Mouse (Mus musculus) G1E (cell line): ENCODE results near the gene Pard3. TPM values are rescaled to one million over a fixed set of nuclear protein-coding genes. Genes with fewer than 3 reads are reported as not detected.

Source experiments
- ATAC-seq: 2 replicates; pipeline ENCODE4 v1.8.0; 2016; ENCODE audit warnings: mild to moderate bottlenecking; ENCODE audit not compliant: insufficient number of reproducible peaks, poor library complexity, low FRiP score, severe bottlenecking; ENCODE audit errors: extremely low read depth
- DNase-seq: peaks from one replicate; pipeline ENCODE4 v3.0.0; 2012; ENCODE audit warnings: low spot score
- H3K27me3 ChIP-seq: 2 replicates; pipeline ENCODE4 v1.6.1; 2012; ENCODE audit warnings: mild to moderate bottlenecking, low read length, inconsistent platforms; ENCODE audit not compliant: insufficient read depth
- H3K36me3 ChIP-seq: replicated peaks from 2 replicates; pipeline ENCODE3; 2012; ENCODE audit warnings: mild to moderate bottlenecking, inconsistent platforms
- H3K4me1 ChIP-seq: 2 replicates; pipeline ENCODE4 v1.6.1; 2012; ENCODE audit warnings: low read depth, low read length, inconsistent platforms, mixed read lengths; ENCODE audit not compliant: insufficient read depth
- H3K4me3 ChIP-seq: 2 replicates; pipeline ENCODE4 v1.5.1; 2012; ENCODE audit warnings: low read depth, mild to moderate bottlenecking, inconsistent platforms, low read length, moderate library complexity, mixed read lengths
- H3K9me3 ChIP-seq: replicated peaks from 2 replicates; pipeline ENCODE4 v1.6.1; 2012; ENCODE audit warnings: inconsistent platforms
- CTCF ChIP-seq: IDR thresholded peaks from 2 replicates; pipeline ENCODE4 v1.5.1; 2012; ENCODE audit warnings: low read depth, low read length, inconsistent platforms, mixed read lengths
- GATA1 ChIP-seq: IDR thresholded peaks from 2 replicates; pipeline ENCODE4 v1.6.1; 2012; ENCODE audit warnings: borderline replicate concordance, low read length, inconsistent platforms, mixed read lengths
- GATA2 ChIP-seq: IDR thresholded peaks from 2 replicates; pipeline ENCODE4 v1.6.1; 2012; ENCODE audit warnings: low read depth, low read length, inconsistent platforms, borderline replicate concordance
- POLR2AphosphoS5 ChIP-seq: IDR thresholded peaks from 2 replicates; pipeline ENCODE4 v1.6.1; 2012; ENCODE audit warnings: low read depth, low read length, inconsistent platforms; ENCODE audit not compliant: insufficient replicate concordance
- TAL1 ChIP-seq: conservative IDR thresholded peaks from 2 replicates; pipeline ENCODE4 v1.6.1; 2012; ENCODE audit warnings: low read depth, low read length, inconsistent platforms, mixed read lengths
- polyA plus RNA-seq: library from polyadenylated mRNA; stranded (reverse); fragments of >175 nt; gene quantifications from 2 replicates; pipeline ENCODE4 v1.2.3, GENCODE M21; 2012
- total RNA-seq, 2 experiments: library from RNA; stranded (forward) in 1 of 2; stranded (reverse) in 1 of 2; fragments of 200-1000 nt in 1 of 2; fragments of >200 nt in 1 of 2; fragmentation: Nextera tagmentation in 1 of 2; gene quantifications; 2 replicates each; pipeline ENCODE4 v1.2.3; 2014 to 2017

The Pard3 gene
- total and polyA plus RNA-seq, 3 experiments, result 0.55 TPM; not detected in 2

DNA sequence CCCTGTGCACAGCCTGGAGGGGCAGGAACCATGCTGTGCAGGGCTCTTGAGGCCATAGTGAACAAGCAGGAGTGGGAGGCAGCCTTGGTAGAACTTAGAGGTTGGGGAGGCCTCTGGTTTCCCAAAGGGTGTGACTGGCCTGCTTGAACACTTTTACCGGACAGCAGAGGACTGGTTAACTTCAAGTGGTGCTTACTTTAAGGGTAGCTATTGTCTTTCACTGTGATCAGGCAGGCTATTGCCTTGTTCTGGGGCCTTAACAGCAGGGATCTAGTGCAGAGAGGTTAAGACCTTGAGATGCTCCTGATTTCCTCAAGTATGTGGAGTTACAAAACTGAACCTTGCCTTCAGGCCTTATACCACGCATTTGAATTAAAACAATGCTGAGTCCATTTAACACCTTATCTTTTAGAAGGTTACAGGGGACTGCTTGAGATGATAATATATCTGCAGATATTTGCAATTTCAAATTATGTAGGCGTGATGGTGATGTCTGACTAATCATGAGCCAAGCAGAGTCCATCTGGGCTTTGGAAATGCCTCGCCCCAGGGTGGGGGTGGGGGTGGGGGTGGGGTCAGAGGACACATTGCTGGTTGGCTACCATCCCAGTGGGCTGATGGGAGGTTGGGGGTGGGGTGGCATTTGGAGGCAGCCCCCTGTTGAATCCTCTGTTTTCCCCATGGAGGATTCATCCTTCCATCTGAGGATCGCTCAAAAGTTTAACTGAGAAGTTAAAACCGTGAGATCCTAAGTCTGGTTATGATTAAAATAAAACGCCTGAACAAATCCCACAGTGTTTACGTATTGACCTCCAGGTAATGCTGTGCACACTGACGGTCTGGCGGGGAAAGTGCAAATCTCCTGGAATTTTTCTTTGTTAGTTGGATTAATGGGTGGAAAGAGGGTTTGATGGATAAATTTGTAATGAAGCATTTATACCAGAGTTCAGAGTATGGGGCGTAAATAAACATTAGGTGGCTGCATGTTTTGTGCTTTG lies 62.3 kb downstream of the Pard3 start:
- H3K36me3 ChIP-seq, result no peaks in the 10 kb centered on the region
- DNase-seq, result no peak
- no peak for TF ChIP-seq GATA2
- no peak overlapping the region for H3K4me3 ChIP-seq
- H3K9me3 ChIP-seq, result peaks cover 23% of the 10 kb centered on the region
- H3K27me3 ChIP-seq, result no peaks in the 10 kb centered on the region
- no peaks in the 10 kb centered on the region for H3K4me1 ChIP-seq
- no peak for ATAC-seq

DNA sequence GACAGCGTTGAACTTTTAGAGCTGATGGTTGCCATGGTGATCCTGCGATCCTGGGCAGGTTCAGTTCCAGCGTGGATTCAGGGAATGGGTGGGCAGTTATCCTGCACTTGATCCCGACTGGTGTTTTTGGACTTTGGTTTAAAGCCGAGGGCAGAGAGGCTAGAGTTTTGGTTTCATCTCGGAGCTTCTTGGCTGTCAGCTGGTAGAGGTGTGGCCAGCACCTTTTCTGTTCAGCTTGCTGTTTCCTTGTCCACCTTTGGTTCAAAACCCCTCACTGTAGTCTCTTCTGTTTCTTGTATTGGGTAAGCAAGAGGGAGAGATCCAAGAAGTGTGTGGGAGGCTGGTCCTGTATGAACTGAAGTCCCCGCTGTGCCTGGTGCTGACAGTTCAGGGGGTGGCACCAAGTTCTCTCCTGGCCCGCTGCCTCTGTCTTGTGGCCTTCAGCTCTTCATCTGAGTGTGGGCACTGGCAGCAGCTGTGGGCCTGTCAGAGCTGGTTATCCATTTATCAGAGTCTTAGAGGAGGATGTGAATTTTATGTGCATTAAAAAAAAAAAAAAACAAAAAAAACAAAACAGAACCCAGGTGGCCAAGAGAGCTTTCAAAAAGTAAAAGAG lies 65.2 kb downstream of the Pard3 start:
- H3K27me3 ChIP-seq, result no peaks in the 10 kb centered on the region
- H3K9me3 ChIP-seq, result peaks cover 22% of the 10 kb centered on the region
- no peaks in the 10 kb centered on the region for H3K4me1 ChIP-seq
- H3K4me3 ChIP-seq, result no peak overlapping the region
- no peaks in the 10 kb centered on the region for H3K36me3 ChIP-seq
- DNase-seq (no peak), ATAC-seq (no peak)
- TF ChIP-seq POLR2AphosphoS5, result no peak
- TF ChIP-seq GATA2, result no peak
- no peak for TF ChIP-seq GATA1
- TF ChIP-seq CTCF, result no peak
- TF ChIP-seq TAL1, result no peak

DNA sequence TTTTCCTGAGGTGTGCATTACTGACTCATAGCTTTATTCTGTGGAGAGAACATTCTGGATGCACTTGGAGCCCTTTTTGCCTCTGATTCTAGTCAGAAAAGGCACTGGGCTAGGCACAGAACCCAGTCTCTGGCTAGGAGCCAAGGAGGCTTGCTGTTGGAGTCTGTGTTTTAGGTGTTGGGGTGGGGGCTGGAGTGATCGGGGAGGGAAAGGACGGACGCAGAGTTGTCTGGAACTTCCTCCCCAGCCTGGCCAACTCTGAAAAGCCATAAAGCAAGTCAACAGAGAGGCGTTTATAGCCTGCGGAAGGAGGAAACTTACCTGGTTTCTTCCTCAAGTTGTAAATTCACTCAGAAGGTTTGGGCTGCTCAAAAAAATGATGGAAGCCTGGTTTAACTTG lies 70.6 kb downstream of the Pard3 start:
- no peaks in the 10 kb centered on the region for H3K27me3 ChIP-seq
- H3K4me3 ChIP-seq, result no peak overlapping the region
- no peaks in the 10 kb centered on the region for H3K36me3 ChIP-seq
- ATAC-seq (no peak), DNase-seq (no peak)
- peaks cover 30% of the 10 kb centered on the region for H3K9me3 ChIP-seq
- no peaks in the 10 kb centered on the region for H3K4me1 ChIP-seq
- TF ChIP-seq GATA1, result no peak
- TF ChIP-seq TAL1, result no peak
- TF ChIP-seq CTCF, result no peak
- no peak for TF ChIP-seq POLR2AphosphoS5
- TF ChIP-seq GATA2, result no peak

- Histone ChIP-seq H3K36me3 (no peaks in the 10 kb centered on the region), H3K9me3 (peaks cover 29% of the 10 kb centered on the region), H3K4me1 (no peaks in the 10 kb centered on the region), H3K27me3 (no peaks in the 10 kb centered on the region), H3K4me3 (no peak overlapping the region)
- ATAC-seq (no peak), DNase-seq (no peak)
- TF ChIP-seq POLR2AphosphoS5, result no peak
- no peak for TF ChIP-seq GATA2
- TF ChIP-seq GATA1, result no peak
- TF ChIP-seq CTCF, result no peak
- no peak for TF ChIP-seq TAL1
Observed at GRCm38 (mm10) chr8:127136201-127136600, 72.5 kb downstream of the Pard3 start.

DNA sequence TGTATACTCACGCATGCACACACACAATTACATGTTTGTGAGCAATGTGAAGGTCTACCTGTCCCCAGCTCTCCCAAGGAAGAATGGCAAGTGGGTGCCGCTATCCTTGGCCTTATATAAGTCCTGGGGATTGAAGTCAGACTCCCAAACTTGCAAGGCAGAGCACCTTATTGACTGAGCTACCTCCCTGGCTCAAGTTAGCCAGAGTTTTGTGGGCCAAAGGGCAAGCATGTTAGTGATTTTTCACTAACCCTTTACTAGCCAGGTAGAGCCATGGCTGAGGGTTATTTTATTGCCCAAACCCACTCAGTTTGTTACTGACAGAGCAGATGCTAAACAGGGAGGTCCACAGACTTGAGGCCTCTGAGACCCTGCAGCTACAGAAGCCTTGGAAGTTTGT lies 73.1 kb downstream of the Pard3 start:
- ATAC-seq (no peak), DNase-seq (no peak)
- TF ChIP-seq GATA1 (no peak), CTCF (no peak), TAL1 (no peak), POLR2AphosphoS5 (no peak), GATA2 (no peak)
- no peaks in the 10 kb centered on the region for H3K36me3 ChIP-seq
- no peak overlapping the region for H3K4me3 ChIP-seq
- H3K4me1 ChIP-seq, result no peaks in the 10 kb centered on the region
- H3K27me3 ChIP-seq, result no peaks in the 10 kb centered on the region
- H3K9me3 ChIP-seq, result peaks cover 31% of the 10 kb centered on the region

DNA sequence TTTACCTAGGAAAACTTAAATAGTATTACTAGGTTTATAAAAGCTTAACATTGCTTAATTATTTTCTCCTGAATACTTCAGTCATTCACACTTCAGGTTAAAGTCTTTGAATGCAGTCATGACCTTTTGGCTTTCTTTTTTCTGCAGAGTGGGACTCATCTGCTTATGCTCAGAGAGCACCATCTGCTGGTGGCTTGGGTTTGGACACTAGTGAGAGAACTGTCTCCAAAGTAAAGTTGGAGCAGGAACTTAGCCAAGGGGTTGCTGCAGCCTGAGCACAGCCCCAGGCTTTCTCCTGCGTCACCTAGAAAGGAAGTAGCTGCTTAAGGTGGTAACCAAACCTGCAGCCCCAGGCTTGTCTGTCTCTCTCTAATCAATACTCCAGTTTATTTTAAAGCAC lies 75.5 kb downstream of the Pard3 start:
- Histone ChIP-seq H3K27me3 (no peaks in the 10 kb centered on the region), H3K9me3 (peaks cover 39% of the 10 kb centered on the region), H3K4me1 (no peaks in the 10 kb centered on the region), H3K36me3 (no peaks in the 10 kb centered on the region), H3K4me3 (no peak overlapping the region)
- TF ChIP-seq CTCF, result no peak
- no peak for TF ChIP-seq TAL1
- no peak for TF ChIP-seq GATA2
- no peak for TF ChIP-seq GATA1
- TF ChIP-seq POLR2AphosphoS5, result no peak
- no peak for DNase-seq
- ATAC-seq, result no peak
